12 mouse cellular contexts compared by ENCODE assay signal in the genomic region with DNA sequence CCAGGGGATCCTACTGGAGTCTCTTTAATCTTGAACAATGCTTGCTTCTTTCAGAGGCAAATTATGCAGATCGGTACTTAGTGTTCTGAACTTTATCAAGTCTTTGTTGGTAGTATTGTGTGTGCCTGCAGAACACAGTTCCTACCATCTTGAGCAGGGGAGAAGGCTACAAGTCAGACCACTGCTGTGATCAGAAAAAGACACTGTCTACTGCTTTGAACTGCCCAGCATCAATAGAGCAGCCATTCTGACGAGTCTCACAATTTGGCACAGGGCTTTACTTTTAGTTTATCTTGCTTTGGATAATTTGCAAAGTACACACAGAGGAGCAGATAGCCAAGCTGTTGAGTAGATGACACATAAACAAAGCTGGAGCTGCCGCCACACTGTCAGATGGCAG. TPM values are rescaled to one million over a fixed set of nuclear protein-coding genes. Genes with fewer than 3 reads are reported as not detected.
DNase-seq lines count a peak whose midpoint lies in the region; ATAC-seq and TF ChIP-seq lines count a peak whose summit lies in the region.
"Had no signal": no experiment of that assay in that cellular context is flagged by ENCODE, and none has a peak within 500 bp of the region (broad histone marks: within the 10 kb centered on the region; RNA-seq: fewer than 3 reads in every experiment).

No protein-coding gene starts in this region.

- H3K9me3 ChIP-seq in heart, embryonic 10.5 days: no peaks in the 10 kb centered on the region
- H3K9me3 ChIP-seq in heart, embryonic 11.5 days (replicated peaks; ENCODE audit: control insufficient read depth, low read length): no peaks in the 10 kb centered on the region
- H3K9me3 ChIP-seq in lung, embryonic 16.5 days (ENCODE audit: control insufficient read depth, low read length): no peaks in the 10 kb centered on the region
- H3K9me3 ChIP-seq: liver, embryonic 15.5 days had no signal

- H3K4me1 ChIP-seq in heart, embryonic 10.5 days: peaks cover 4% of the 10 kb centered on the region
- peaks cover 3% of the 10 kb centered on the region for H3K4me1 ChIP-seq in heart, embryonic 11.5 days (ENCODE audit: control insufficient read depth, insufficient read depth, low read length)
- peaks cover 6% of the 10 kb centered on the region; the same call in 1 of the 2 replicates for H3K4me1 ChIP-seq in lung, embryonic 16.5 days (replicated peaks; ENCODE audit: control insufficient read depth, insufficient read depth, low read length)
- H3K4me1 ChIP-seq in lung, adult 2 months (ENCODE audit: control insufficient read depth, insufficient read depth, low read length): no peaks in the 10 kb centered on the region; the same call in 1 of the 2 replicates
- H3K4me1 ChIP-seq: liver, embryonic 15.5 days had no signal

- H3K4me3 ChIP-seq in heart, embryonic 10.5 days: no peak overlapping the region
- H3K4me3 ChIP-seq in heart, embryonic 11.5 days (ENCODE audit: low read depth, low read length): no peak overlapping the region
- H3K4me3 ChIP-seq in lung, embryonic 16.5 days (ENCODE audit: low read length): no peak overlapping the region
- H3K4me3 ChIP-seq in lung, adult 2 months (replicated peaks; ENCODE audit: extremely low read depth, low read depth, low read length): no peak overlapping the region
- H3K4me3 ChIP-seq: liver, embryonic 15.5 days had no signal

- no peak for TF ChIP-seq CTCF in lung, adult 2 months (IDR thresholded peaks at IDR 0.05; ENCODE audit: insufficient read depth, low read length)
- TF ChIP-seq CTCF in brain, embryonic 14.5 days (IDR thresholded peaks at IDR 0.05; ENCODE audit: borderline replicate concordance, extremely low read depth, insufficient read depth, insufficient read length): no peak

- WGBS in heart, embryonic 10.5 days: 56% methylated on average over 3 of the region's 3 CpGs
- WGBS in heart, embryonic 11.5 days (ENCODE audit: insufficient replicate concordance): 51% methylated on average over 3 of the region's 3 CpGs
- WGBS in lung, embryonic 16.5 days: 45% methylated on average over 3 of the region's 3 CpGs
- WGBS in lung, adult 2 months: 72% methylated on average over 3 of the region's 3 CpGs

- no peaks in the 10 kb centered on the region for H3K27me3 ChIP-seq in heart, embryonic 10.5 days (ENCODE audit: insufficient read depth, poor library complexity, severe bottlenecking)
- H3K27me3 ChIP-seq in heart, embryonic 11.5 days (ENCODE audit: control insufficient read depth, insufficient read depth, low read length): no peaks in the 10 kb centered on the region
- H3K27me3 ChIP-seq in lung, embryonic 16.5 days (ENCODE audit: control insufficient read depth, insufficient read depth, low read depth, low read length): no peaks in the 10 kb centered on the region
- H3K27me3 ChIP-seq: liver, embryonic 15.5 days had no signal

- no peak for TF ChIP-seq POLR2A in lung, adult 2 months (IDR thresholded peaks at IDR 0.05; ENCODE audit: borderline replicate concordance, extremely low read depth, low read depth, low read length)
- no peak for TF ChIP-seq POLR2A in brain, embryonic 14.5 days (IDR thresholded peaks at IDR 0.05; ENCODE audit: borderline replicate concordance, extremely low read depth, insufficient read depth, insufficient read length, poor library complexity, severe bottlenecking)

- no peak overlapping the region for H3K4me2 ChIP-seq in heart, embryonic 11.5 days
- no peak overlapping the region for H3K4me2 ChIP-seq in lung, embryonic 16.5 days (ENCODE audit: low read depth, low read length)
- H3K4me2 ChIP-seq: liver, embryonic 15.5 days had no signal

- DNase-seq in heart, embryonic 10.5 days (ENCODE audit: low spot score): peak; percentile 17
- DNase-seq in lung, adult 2 months: no peak
- peak; percentile 49 for DNase-seq in R1 (ENCODE audit: low read depth, low spot score)
- peak; percentile 32 for DNase-seq in brain, embryonic 14.5 days (ENCODE audit: low read depth)
- no peak for DNase-seq in thymus, postnatal 0 days (ENCODE audit: low spot score)
- DNase-seq: adrenal gland, postnatal 25 days; gastrocnemius, postnatal 36 days; kidney, adult 18-20 months had no signal

- no peaks in the 10 kb centered on the region for H3K36me3 ChIP-seq in heart, embryonic 10.5 days
- H3K36me3 ChIP-seq in heart, embryonic 11.5 days (ENCODE audit: control insufficient read depth, insufficient read depth, low read length): no peaks in the 10 kb centered on the region
- H3K36me3 ChIP-seq in lung, embryonic 16.5 days (ENCODE audit: control insufficient read depth, insufficient read depth, low read length): no peaks in the 10 kb centered on the region
- H3K36me3 ChIP-seq: liver, embryonic 15.5 days had no signal

- ATAC-seq in heart, embryonic 11.5 days (replicated peaks; ENCODE audit: insufficient number of reproducible peaks, low FRiP score, low TSS enrichment): no peak
- peak; percentile 24 for ATAC-seq in lung, embryonic 16.5 days (ENCODE audit: low read depth)
- no peak for ATAC-seq in inflammation-experienced regulatory T-cells, adult 6 months

- H3K9ac ChIP-seq in heart, embryonic 11.5 days (ENCODE audit: low read depth, low read length): no peak overlapping the region
- no peak overlapping the region for H3K9ac ChIP-seq in lung, embryonic 16.5 days (ENCODE audit: low read length)
- H3K9ac ChIP-seq: liver, embryonic 15.5 days had no signal

- no peak overlapping the region for H3K27ac ChIP-seq in heart, embryonic 10.5 days
- H3K27ac ChIP-seq in heart, embryonic 11.5 days (ENCODE audit: low read depth, low read length): no peak overlapping the region
- no peak overlapping the region for H3K27ac ChIP-seq in lung, embryonic 16.5 days (ENCODE audit: low read length)
- H3K27ac ChIP-seq: liver, embryonic 15.5 days had no signal

RNA-seq across cellular contexts. Expression of gene Stx18, which starts 52.0 kb away (rescaled TPM):
- polyA plus RNA-seq in heart, embryonic 10.5 days (2016; fragmentation: Nextera tagmentation; extraction: Ambion mirVana): 37.2 and 43.0 TPM in 2 replicates
- 40.4 and 40.8 TPM in 2 replicates for polyA plus RNA-seq in heart, embryonic 11.5 days (2014; fragmentation: Nextera tagmentation; extraction: Ambion mirVana)
- polyA plus RNA-seq in lung, embryonic 16.5 days (2015; fragmentation: Nextera tagmentation; extraction: Ambion mirVana): 40.4 and 41.3 TPM in 2 replicates
- 15.6 and 17.4 TPM in 2 replicates for polyA plus RNA-seq in lung, adult 2 months (2012; rRNA removed)
- polyA plus RNA-seq in brain, embryonic 14.5 days (2012; rRNA removed): 25.6 and 28.0 TPM in 2 replicates
- 10 to 100 TPM; 22.4 to 29.8 (median 25.4) TPM for polyA plus RNA-seq in inflammation-experienced regulatory T-cells, adult 6 months (2017; shearing (Covaris generic))
- 34.7 and 40.0 TPM in 2 replicates for polyA plus RNA-seq in thymus, postnatal 0 days (2015; fragmentation: Nextera tagmentation; extraction: Ambion mirVana)

Comparison
In these comparisons a context has a peak if more than half of its experiments do, and no peak if none do; other contexts are left out.
1. DNase-seq: peak in heart, embryonic 10.5 days (single experiment), R1 (single experiment) and brain, embryonic 14.5 days (single experiment); none in lung, adult 2 months (single experiment) and thymus, postnatal 0 days (single experiment).